In genomic region chr12:37821052-37821810, GRCm38 (mm10) we compare ENCODE assay signal across 14 mouse cellular contexts. TPM values are rescaled to one million over a fixed set of nuclear protein-coding genes. Genes with fewer than 3 reads are reported as not detected.
A peak's percentile ranks its signal among the peaks of the same experiment; 100 is the strongest.
DNase-seq lines count a peak whose midpoint lies in the region; ATAC-seq lines count a peak whose summit lies in the region.
"Had no signal": no experiment of that assay in that cellular context is flagged by ENCODE, and none has a peak within 500 bp of the region (broad histone marks: within the 10 kb centered on the region; RNA-seq: fewer than 3 reads in every experiment).

No protein-coding gene starts in this region.

- ATAC-seq in frontal cortex, adult (ENCODE audit: low TSS enrichment): no peak
- ATAC-seq: intestine, postnatal 0 days; midbrain, embryonic 13.5 days; Patski had no signal

- peak; percentile 27 to 60 for DNase-seq in cerebellum, postnatal 14 days
- no peak for DNase-seq in cerebellum, adult 8-10 months
- peak; percentile 15 for DNase-seq in layer of hippocampus, adult 11-12 months (ENCODE audit: low spot score)
- no peak for DNase-seq in layer of hippocampus, postnatal 25 days (ENCODE audit: extremely low spot score in 1 of 2, low spot score in 1 of 2)
- peak; percentile 10 for DNase-seq in brain, embryonic 18.5 days (ENCODE audit: low read depth, low spot score)
- peak; percentile 62 for DNase-seq in lung, postnatal 14 days
- DNase-seq in spleen, adult 12 weeks (ENCODE audit: low spot score): no peak
- DNase-seq: heart, adult 11 months; kidney, postnatal 14 days; thymus, postnatal 36 days had no signal

RNA-seq across cellular contexts. Expression of gene Dgkb, which starts 3.7 kb away (rescaled TPM):
- 100 to 1,000 TPM; 147 to 151 TPM for total RNA-seq in layer of hippocampus, postnatal 25 days (2021)

Comparison
In these comparisons a context has a peak if more than half of its experiments do, and no peak if none do; other contexts are left out.
1. DNase-seq: peak in cerebellum, postnatal 14 days (2 of 2), layer of hippocampus, adult 11-12 months (single experiment), brain, embryonic 18.5 days (single experiment) and lung, postnatal 14 days (single experiment); none in cerebellum, adult 8-10 months (single experiment), layer of hippocampus, postnatal 25 days (0 of 2) and spleen, adult 12 weeks (single experiment).